Mouse (Mus musculus) ES-Bruce4 (cell line): ENCODE results near the gene Fcor.

Experiments
- EP300 ChIP-seq: IDR thresholded peaks from 2 replicates; pipeline ENCODE4 v1.6.1; 2011; ENCODE audit warnings: low read depth, low read length; ENCODE audit not compliant: insufficient read depth
- POLR2A ChIP-seq: IDR thresholded peaks from one replicate; pipeline ENCODE4 v1.8.1; 2011; ENCODE audit warnings: low read length; ENCODE audit not compliant: insufficient read depth

- TF ChIP-seq EP300, result no peak
- no peak for TF ChIP-seq POLR2A
Observed at GRCm38 (mm10) chr8:3679656-3680055, 7.5 kb upstream of the Fcor start.
